Mouse (Mus musculus): ENCODE results near the gene Klhl42.

DNA sequence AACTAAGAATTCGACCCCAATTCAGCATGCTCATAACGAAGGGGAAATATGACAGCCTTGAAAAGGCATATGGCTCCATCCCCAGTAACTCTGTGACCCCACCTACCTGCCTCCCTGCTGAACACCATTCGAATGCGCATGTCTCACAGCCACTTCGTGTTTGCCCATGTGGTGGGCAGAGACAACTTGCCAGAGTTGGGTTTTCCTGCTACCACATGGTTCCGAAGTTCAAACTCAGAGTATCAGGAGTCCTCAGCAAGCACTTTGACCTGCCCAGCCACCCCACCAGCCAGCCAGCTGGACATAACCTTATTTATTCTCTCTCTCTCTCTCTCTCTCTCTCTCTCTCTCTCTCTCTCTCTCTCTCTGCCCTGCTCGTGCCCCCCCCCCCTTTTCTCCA lies 3.4 kb upstream of the Klhl42 start:
- TF ChIP-seq CTCF (IDR thresholded peaks at IDR 0.05; ENCODE audit: control insufficient read depth, insufficient read depth, insufficient read length) (no peak), MAX (IDR thresholded peaks at IDR 0.05) (no peak), FOSL1 (IDR thresholded peaks at IDR 0.05; ENCODE audit: insufficient read depth, low read length, poor library complexity, severe bottlenecking) (no peak), MYOD1 (IDR thresholded peaks at IDR 0.05; ENCODE audit: control insufficient read depth, insufficient read length, low read depth) (no peak), USF1 (IDR thresholded peaks at IDR 0.05; ENCODE audit: low read depth) (no peak), CEBPB (IDR thresholded peaks at IDR 0.05; ENCODE audit: low read depth) (no peak)

Data from C2C12 (cell line).